Mouse (Mus musculus) kidney, adult 9 months (tissue): Measurements from ENCODE around the gene Rpl23.

Experiments
- DNase-seq: peaks from one replicate; pipeline ENCODE4 v3.0.0; 2022

Rpl23 gene

DNA sequence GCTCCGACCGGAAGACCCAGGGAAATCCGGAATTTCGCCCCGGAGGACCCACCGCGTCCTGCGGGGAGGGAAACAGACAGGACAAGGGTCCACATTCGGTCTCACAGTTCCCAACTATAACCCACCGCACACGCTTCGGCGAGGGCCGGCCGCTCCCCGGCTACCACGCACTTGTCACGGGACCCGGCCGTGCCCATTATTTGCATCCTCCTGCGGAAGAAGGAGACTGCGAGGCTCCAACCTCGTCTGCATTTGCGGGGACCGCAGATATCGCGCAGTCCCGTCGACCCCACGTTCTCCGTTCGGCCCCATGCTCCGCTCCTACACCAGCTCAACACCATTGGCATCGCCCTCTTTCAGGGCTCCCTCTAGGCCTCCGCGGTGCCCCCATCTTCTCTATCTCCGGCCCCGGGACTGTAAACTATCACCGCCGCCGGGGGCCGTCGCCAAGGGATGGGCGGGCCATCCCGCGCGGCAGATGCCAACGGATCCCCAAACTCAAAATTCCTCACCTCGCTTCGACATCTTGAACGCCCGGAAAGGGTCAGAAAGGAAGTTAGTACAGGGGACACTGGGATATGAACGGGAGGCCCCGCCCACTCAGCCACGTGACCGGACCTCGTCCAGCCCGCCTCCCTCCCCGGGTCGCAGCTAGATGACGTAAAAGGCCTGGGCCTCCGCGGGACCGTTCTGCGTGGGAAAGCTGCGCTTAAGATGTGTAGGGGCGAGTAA lies at the start of gene Rpl23:
TSS of gene Rpl23 (minus strand) at position 606 of the 732 bp plus-strand sequence.
- DNase-seq, result peak; percentile 99

DNA sequence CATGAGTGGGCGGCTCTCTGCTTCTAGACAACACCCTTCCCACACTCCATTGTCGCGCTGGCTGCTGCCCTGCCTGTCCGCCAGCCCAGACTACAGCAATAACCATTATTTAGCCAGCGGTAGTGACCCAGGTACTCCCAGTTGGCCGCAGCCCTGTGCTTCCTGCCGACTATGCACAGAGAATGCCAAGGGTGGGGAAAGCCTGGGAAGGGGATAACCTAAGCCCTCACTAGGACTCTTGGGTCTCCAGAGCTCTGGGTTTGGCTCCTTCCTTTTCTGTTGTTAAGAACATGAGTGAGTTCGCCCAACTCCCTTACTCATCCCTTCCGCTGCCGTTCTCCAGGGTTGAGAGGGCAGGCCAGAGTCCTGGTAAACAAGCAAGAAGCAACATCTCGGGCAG lies 49.8 kb upstream of the Rpl23 start:
- no peak for DNase-seq

DNA sequence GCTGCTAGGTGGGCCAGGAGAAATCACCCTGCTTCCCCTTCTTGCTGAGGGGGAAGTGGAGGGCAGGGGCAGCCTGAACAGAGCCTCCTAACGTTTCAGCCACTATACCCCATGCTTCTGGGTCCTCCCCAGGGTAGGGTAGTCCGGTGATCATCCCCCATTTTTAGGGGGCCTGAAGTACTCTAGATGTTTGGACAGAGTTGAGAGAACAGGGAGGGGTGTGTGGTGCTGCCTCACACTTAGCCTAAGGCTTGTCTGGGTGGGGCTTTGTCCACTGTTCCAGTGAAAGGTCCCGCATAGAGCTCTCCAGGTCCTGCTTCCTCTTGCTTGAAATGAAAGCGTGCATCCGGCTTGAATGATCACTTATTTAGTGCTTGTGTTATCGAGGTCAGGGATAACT lies 48.3 kb upstream of the Rpl23 start:
- DNase-seq, result no peak

DNA sequence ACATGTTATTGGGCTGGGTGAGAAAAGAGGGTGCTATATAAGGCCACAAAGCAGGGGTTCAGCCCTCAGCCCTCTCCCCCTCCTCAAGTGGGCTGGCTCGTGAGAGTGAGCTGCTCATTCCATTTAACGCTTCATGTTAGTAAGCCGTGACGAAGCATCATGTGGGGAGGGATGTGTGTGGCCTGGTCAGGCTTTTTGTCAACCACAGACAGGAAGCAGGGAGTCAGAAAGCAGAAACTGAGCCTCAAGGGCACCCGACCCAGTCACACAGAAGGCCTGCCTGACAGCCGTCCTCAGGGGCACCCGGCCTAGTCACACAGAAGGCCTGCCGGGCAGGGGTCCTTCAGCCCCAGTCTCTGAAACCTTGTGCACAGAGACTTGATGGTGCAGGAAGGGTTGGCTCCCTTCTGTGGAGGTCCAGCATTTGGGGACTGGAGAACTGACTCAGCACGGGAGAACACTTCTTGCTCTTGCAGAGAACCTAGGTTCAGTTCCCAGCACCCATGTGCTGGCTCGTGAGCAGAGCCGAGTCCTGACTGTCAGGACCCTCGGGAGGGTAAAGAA lies 47.8 kb upstream of the Rpl23 start:
- no peak for DNase-seq

DNA sequence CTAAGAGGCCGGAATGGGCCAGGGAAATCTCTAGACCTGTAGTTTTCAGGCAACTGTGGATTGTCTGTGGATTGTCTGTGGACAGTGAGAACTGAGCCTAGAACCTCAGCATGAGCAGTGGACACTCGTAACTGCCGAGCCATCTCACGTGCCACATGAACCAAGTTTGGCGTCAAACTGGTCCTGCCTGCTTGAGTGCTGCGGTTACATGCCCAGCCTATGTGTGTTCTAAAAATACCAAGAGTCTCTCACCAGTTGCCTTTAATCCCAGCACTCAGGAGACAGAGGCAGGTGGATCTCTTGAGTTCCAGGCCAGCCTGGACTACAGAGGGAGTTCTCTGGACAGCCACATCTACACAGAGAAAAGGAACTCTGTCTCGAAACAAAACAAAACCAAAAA lies 47.1 kb upstream of the Rpl23 start:
- DNase-seq, result no peak

DNA sequence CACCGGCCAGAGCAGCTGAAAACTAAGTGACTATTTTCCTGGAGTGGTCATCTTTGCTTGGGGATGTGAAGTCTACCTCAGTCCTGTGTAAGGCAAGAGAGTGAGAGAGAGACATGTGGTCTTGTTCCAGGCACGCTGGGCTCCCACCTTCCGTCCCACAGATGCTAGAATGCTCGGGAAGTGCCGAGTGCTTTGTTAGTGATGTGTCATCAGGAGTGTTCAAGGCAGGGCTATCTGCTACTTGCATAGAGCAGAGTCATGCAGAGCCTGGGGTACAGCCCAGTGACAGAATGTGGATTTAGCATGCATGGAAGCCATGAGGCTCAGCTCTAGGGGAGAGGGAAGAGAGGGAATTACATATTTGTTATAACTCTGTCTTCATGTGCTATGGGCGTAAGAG lies 45.4 kb upstream of the Rpl23 start:
- no peak for DNase-seq

DNA sequence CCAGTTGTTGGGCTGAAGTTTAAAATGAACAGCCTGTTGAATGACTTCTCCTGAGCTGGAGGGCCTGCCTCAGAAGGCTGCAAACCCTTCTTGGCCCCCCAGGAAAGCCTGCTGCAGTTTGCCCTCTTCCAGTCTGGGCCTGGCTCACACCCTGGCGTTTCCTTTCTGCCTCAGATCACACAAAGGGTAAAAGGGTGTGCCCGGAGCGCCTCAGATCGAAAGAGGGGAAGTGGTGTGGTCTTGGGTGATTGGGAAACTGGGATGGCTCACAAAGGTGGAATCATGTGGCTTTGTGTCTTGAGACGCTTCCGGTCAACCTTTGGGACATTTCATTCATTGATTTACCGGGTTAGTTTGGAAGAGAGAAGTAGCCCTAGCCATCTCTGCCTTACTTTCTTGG lies 44.2 kb upstream of the Rpl23 start:
- DNase-seq, result no peak

DNA sequence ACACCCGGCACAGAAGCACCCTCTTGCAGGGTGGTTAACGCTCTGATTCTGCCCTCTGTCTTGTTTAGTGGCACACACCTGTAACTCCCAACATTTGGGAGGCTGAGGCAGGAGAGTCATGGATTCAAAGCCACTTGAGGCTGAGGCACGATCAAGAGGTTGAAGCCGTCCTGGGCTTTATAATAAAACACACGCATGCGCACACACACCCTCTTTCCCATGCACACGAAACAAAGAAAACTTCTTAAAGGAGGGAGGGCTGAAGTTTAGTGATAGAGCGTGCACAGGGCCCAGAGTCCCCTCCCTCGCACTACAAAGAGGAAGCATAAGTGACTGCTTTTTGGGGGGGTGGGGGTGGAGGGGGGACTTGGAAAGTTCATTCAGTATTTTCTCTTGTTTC lies 43.7 kb upstream of the Rpl23 start:
- no peak for DNase-seq

DNA sequence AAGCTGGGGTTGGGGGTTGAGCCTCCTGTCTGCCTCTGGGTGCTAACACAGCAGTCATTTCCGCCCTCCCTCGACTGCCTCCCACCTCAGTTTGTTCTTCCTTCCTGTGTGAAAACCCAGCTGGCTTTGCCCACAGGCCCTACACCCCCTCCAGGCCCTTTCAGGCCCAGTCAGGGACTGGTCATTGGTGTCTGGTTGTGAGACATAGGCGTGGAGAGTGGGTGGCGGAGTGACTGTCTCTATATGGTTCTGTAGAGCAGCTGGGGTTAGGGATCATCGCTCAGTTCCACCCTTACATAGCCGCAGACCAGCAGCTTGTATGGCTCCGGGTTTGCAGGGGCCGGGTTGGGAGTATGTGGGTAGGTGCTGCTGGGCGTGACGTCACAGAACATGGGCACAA lies 43.1 kb upstream of the Rpl23 start:
- no peak for DNase-seq

DNA sequence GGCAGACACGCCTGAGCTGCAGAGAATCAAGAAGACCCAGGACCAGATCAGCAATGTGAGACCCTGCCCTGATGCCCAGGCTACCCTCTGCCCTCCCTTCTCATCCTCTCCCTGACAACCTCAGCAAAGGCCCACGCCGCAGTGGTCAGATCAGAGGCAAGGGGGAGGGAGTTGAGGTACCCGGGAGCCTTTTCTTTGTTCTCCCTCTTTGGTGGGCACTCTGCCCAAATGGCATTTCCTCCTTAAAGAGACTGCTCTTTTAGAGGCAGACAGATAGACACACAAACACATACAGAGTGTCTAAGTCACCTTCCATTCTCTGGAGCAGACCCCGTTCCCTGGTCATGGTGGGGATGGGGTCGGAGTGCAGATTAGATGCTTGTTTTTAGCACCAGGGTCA lies 42.7 kb upstream of the Rpl23 start:
- DNase-seq, result no peak

DNA sequence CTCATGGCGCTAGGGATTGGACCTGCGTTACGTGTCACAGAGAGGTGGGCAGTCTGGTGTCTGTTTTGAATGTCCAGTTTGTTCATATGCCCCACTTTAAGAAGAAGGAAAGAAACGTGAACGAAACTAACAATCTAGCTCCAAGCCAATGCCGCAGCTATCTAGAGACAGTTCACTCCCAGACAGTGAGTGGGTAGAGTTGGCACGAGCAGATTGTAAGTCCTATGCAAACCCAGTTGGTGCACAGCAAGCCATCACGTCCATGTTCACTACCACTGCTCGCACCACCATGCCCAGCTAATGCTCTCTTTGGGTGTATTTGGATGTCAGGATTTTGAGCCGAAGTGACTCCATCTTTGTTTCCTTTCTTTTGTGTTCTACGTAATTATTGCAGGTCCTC lies 41.9 kb upstream of the Rpl23 start:
- no peak for DNase-seq

DNA sequence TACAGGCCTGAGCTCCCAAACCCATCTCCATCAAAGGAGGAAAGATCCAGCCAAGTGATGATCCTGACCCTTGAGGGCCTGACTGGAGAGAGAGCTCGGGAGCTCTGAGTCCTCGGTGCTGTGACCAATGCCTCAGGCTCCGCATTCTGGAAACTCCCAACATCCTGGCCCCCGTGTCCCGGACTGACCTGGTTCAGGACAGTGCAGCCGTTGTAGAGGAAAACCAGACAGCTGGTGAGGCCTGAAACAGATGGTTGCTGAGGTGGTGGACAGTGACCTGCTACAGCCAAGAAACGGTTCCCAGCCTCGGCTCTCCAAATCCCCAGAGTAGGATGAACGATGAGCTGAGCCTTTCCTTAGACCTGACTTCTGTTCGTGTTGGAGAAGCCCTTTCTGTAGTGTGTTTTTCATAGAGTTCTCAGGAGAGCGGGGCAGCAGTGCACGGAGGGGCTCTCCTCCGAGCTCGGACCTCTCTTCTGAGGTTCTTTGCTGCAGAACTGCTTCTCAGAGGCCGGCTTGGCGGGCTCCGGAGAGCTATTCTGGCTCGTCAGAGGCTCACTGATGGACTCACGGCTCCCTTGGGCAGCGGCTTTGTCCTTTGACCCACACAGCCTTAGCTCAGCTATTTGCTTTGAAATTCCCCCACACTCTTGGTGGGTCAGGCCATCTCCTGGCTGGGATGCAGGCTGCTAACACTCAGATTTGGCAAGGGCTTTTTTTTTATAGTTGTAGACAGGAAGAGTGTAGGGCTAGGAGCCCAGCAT lies 40.8 kb upstream of the Rpl23 start:
- DNase-seq, result peak; percentile 53

DNA sequence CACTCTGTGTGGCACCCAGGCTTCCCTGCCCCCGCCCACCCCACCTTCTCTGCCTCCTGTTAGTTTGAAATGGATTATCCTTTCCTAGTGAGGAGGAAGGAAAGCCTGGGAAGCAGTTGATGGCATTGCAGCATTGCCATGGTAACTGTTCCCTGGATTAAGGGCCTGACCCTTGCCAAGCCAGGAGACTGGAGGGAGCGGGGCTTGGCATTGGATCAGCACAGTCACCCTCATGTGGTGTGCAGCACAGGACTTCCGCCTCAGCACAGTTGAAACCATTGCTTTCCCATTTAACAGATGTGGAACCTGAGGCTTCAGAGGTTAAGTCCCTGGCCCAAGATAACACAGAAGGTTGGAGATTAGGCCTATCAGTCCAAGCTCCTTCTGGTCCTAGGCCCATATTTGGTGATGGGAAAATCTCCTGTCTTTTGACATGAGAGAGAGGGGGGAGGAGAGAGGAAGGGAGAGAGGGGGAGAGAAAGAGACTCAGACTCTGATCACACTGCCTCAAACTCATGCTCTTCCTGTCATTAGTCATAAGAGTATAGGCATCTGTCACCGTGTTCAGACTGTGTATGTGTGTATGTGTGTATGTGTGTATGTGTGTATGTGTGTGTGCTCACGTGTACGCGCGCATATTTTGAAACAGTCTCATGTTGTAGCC lies 39.3 kb upstream of the Rpl23 start:
- peak; percentile 50 for DNase-seq

DNA sequence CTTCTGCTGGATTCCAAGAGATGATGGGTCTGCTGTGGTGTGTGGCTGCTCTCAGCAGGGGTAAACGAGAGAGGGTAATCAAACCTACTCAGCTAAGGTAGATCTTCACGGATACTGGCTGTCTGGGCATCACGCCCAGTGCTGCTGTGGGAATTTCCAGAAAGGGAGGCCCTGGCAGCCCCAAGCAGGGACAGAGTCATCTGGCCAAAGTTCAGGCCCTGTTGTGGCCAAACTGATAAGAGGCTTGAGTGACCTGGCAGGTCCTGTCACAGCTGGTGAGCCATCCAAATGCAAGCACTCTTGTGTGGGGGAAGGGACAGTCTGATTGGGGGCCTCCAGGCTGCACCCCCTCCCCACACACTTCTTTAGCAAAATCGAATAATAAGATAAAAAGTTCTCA lies 38.6 kb upstream of the Rpl23 start:
- DNase-seq, result peak; percentile 95

DNA sequence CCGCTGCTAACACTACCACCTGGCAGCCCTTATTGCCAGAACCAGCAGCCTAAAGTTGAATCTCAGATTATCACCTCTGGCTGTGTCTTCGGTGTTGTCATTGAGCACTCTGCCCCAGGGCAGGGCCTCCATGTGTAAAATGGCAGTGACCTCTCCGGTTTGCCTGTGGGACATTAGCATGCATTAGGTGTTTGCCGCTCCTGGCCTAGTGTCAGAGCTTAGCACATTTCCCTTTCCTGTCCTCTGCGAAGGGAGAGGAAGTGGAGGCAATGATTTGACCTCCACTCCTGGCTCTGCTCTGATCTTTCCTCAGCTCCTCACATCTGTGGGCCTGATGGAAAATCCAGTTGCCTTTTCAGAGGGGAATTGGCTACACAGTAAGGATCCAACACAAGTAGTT lies 37.7 kb upstream of the Rpl23 start:
- peak; percentile 47 for DNase-seq

DNA sequence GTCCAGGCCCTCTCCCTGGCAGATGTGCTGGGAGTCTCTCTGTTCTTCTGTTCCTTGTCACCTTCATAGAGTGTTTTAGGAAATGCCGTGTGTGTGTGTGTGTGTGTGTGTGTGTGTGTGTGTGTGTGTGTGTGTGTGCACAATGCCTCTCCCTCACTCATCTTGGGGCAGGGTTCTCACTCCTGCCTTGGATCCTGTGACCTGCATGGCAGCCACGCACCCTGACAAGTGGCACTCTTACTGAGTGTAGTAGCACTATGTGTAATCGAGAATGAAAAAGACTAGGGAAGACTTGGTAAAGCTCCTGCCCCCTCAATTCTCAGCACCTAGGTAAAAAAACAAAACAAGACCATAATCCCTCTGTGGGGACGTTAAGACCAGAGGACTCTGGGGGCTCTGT lies 36.9 kb upstream of the Rpl23 start:
- DNase-seq, result no peak

DNA sequence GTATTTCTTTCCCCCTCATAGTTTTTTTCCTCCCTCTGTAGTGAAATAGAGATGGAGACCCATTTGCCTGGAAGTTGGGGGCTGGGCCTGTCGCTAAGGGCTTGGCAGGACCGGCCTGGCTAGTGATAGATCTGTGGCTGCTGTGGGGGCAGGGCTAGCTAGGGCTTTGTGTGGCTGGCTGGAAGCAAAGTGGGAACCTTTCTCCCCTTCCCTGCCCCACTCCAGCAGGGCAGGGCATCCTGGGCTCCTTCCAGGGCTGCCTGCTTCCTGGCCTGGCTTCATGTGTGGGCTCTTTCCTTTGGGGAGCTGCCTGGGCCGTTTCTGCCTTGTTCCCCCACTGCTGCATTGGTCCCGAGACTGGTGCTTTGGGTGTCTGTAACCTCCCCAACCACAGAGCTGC lies 36.3 kb upstream of the Rpl23 start:
- DNase-seq, result no peak

DNA sequence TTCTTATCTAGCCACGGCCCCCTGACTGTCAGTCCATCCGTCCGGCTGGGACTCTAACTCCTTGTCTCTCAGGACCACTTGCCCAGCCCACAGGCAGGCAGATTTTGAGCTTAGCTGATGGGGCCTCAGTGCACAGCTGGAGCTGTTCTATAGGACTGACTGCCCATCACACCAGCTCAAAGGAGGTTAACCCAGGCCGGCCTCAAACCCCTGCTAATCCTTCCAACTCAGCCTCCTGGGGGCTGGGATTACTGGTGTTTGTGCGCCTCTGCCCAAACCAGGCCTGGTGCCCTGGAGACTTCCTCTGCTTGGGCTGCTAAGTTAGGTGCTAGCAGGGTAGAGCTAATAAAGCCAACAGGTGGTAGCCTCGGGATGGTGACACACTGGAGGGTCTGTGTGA lies 35.8 kb upstream of the Rpl23 start:
- no peak for DNase-seq

DNA sequence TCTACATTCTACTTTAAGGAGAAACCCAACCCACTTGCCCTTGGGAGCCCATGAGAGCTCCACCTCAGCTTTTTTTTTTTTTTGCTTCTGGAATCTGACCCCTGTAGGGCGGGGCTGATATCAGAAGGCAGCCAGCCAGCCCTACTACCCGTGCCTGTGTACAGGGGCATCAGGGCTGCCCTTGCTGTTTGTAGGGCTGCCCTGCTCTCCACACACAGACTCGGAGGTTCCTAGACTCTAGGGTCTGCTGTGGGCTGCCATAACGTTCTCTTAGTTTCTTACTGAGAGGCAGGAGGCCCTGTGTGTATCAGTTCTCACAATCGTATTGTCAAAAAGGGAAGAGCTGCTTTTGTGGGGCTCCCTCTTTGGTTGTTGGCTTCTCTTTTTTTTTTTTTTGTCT lies 35.1 kb upstream of the Rpl23 start:
- peak; percentile 88 for DNase-seq

DNA sequence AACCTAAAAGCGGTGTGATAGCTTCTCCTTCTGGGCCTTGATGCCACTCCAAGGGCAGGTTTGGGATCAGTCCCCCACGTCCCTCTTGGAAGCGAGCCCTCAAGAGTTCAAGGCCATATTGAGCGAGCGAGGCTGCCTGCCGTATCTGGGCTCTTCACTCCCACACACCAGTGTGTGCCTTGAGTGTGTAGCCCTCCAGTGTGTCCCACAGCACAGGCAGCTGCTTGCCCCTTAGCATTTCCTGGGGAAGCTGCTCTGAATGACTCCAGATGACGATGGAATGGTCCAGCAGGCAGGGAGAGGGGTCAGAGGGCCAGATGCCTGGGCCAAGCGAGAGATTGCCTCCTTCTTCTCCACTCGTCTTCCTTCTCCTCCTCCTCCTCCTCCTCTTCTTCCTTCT lies 34.7 kb upstream of the Rpl23 start:
- no peak for DNase-seq

DNA sequence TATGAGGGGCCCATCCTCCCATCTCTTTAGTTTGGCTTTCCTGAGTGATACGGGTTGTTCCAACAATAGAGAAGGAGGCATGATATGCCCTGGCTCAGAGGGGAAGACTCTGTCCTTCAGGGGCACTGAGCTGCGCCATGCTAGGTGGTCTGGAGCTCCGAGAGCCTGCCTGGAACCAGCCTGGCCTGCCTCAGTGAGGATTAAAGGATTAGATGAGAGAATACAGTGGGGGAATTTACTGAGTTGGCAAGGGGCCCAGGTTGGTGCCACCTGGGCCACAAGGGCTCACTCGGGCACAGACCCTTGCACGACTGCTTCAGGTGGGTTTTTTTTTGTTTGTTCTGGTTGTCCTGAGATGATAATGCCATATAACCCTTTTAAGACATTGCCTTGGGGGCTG lies 33.9 kb upstream of the Rpl23 start:
- no peak for DNase-seq

DNA sequence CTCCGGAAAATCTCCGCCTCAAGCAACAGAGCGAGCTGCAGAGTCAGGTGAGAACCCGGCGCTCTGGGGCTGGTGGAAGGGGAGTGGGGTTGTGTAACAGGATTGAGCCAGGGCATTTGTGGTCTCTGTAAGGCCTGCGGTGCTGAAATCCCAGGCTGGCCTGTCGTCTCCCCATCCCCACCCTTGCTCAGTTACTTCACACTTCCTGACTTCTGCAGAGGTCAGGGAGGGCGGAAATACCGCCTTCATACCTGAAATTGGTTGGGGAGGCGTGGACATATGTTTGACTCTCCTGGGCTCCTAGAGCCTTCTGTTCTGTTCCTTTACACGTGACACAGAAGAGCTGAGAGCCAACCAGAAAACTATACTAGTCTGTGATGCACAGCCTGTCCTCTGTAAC lies 33.5 kb upstream of the Rpl23 start:
- no peak for DNase-seq

DNA sequence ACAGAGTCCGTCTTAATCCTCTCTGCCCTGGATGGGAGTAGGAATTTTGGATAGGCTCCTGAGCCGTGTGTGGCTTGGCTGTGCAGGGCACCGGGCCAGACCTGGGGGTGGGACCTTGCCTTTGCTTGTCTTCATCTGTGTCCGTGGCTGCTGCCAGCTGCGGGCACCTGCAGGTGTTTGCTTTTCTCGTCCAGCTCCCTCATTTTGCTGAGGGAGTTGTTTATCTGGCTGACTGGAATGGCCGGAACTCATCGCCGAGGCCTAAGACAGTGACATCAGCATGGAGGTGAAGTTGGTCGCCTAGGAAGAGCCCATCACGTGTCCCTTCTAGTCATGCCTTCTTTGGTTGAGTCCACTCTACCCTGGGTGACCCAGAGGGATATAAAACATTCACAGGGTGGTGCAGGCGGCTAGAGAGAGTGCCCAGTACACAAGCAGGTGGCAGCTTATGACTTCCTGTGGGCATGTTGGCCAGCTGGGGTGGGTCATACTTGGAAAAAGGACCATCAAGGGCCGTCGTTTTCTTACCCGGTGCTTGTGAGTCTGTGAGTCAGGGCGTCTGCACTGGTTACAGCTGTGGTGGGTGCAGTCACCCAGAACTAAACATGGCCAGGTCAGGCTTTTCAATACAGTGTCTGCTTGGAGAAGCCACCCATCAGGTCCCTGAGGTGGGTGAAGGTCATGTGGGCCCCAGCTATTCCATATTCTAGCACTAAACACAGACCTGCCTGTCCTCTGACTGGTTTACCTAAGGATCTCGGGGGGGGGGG lies 31.7 kb upstream of the Rpl23 start:
- DNase-seq, result peak; percentile 82
